Mouse (Mus musculus): ENCODE results near the gene Frmd8.
"Not testable (repeated sequence)": the region's sequence is repeated elsewhere in the genome, so short reads cannot be mapped to it uniquely, and the experiment has no call there.

Frmd8 gene

DNA sequence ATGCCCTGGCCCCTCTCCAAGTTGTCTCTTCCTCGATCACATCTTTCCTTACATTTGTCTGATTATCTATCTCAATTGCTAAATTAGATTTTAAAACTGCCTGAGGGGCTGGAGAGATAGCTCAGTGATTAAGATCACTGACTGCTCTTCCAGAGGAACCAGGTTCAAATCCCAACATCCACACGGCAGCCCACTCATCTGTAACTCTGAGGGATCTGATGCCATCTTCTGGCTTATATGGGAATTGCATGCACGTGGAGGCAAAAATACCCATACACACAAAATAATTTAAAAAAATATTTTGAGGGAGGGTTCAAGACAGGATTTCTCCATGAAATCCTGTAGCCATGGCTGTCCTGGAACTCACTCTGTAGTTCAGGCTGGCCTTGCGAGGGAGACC lies 10.8 kb upstream of the Frmd8 start:
- peak in 1 of 2 experiments; percentile 71 for DNase-seq (ENCODE audit: low spot score in 2 of 2)

DNA sequence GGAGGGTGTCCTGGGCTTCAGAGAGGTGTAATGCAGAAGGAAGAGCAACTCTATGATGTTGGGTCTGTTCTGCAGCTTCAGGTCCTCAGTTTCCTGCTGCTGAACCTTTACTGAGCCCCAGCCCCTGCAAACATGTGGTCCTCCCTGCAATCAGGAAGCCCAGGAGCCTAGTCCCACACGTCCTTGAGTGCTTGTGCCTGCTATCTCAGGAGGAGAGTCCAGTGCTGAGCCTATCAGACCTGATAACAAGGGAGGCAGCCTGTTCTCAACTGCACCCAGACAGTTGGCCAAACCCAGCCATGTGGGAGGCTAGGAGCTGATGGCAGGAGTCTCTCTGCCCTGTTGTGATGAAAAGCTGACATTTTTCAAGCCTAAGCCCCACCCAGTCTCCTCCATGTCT lies 8.9 kb upstream of the Frmd8 start:
- DNase-seq (ENCODE audit: low spot score in 2 of 2): peak in 1 of 2 experiments; percentile 58

GRCm38 (mm10) chr19:5882079-5882478 lies 7.0 kb upstream of the Frmd8 start:
- not testable (repeated sequence) for DNase-seq (ENCODE audit: low spot score in 2 of 2)

GRCm38 (mm10) chr19:5881155-5881554 lies 6.1 kb upstream of the Frmd8 start:
- no peak for DNase-seq (ENCODE audit: low spot score in 2 of 2)

GRCm38 (mm10) chr19:5879735-5880134 lies 4.7 kb upstream of the Frmd8 start:
- DNase-seq (ENCODE audit: low spot score in 2 of 2): peak in 1 of 2 experiments; percentile 57

DNA sequence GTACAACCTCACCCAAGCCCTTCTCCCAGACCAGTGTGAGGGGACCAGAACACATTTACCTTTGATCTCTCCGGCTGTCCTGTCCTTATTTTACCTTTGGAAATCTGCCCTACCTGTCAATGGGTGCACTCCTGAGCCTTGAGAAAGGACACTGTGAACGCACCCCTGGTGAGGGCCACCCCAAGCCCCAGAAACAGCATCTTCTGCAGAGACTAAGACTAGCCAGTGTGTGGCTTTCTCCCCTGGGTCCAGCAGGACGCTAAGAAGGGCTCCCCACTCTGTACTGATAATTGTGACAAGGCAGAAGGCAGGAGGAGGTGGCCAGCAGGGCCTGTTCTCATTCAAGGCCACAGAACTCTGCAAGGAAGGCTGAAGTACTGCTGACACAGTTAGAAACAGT lies 3.8 kb upstream of the Frmd8 start:
- DNase-seq (ENCODE audit: low spot score in 2 of 2): peak in 1 of 2 experiments; percentile 57

GRCm38 (mm10) chr19:5878362-5878722 lies 3.3 kb upstream of the Frmd8 start:
- DNase-seq (ENCODE audit: low spot score in 2 of 2): peak in 1 of 2 experiments; percentile 62

GRCm38 (mm10) chr19:5877618-5878361 lies 2.7 kb upstream of the Frmd8 start, which contains the start of gene Slc25a45:
Gene Slc25a45, plus strand, starts transcription at chr19:5877808.
- peak; percentile 68 to 82 for DNase-seq (ENCODE audit: low spot score in 2 of 2)

- peak in 1 of 2 experiments; percentile 61 for DNase-seq (ENCODE audit: low spot score in 2 of 2)
These were observed 594 bp downstream of the Frmd8 start for GRCm38 (mm10) chr19:5874391-5874968.

DNA sequence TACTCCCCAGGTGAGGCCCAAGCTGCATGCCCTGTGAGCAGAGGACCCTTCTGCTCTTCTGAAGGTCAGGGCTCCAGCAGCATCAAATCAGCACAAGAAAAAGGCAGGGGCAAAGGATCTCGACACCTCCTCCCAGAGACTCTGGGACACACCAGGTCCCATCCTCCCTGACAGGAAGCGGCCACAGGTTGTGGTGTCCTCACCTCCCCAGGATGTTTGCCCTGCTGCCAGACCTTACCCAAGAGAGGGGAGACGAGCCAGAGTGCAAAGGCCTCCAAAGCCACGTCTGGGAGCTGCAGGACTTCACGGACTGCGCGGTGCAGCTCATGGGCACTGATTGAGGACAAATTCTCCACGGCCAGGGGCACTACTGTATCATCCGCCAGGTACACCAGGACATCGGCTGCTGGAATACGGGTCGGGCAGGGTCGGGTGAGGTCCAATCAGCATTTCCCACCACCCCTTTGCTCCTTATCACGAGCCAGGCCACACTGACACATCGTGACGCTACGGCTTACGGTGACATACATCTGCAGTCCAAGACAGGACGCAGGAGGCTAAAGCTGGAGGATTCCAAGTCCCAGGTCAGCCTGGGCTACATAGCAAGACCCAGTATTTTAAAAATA lies 2.0 kb downstream of the Frmd8 start:
- peak in 1 of 2 experiments; percentile 61 for DNase-seq (ENCODE audit: low spot score in 2 of 2)

DNA sequence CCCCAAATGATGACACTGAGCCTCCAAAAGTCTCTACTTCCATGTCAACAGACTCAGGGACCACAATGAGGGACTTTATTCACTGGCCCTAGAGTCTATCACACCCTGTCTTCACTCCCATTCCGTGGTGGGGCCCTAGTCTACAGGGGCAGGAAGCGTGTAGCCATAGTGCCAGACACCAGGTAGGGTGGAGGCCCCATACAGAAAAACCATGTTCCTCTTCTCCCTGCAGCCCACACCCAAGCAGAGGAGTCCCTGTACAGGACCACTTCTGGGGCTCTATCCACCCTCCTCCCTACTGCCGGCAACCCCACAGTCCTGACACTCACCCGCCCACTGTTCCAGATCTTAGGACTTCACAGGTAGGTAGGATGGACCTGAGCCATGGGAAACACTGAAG lies 2.5 kb downstream of the Frmd8 start:
- DNase-seq (ENCODE audit: low spot score in 2 of 2): peak in 1 of 2 experiments; percentile 58

DNA sequence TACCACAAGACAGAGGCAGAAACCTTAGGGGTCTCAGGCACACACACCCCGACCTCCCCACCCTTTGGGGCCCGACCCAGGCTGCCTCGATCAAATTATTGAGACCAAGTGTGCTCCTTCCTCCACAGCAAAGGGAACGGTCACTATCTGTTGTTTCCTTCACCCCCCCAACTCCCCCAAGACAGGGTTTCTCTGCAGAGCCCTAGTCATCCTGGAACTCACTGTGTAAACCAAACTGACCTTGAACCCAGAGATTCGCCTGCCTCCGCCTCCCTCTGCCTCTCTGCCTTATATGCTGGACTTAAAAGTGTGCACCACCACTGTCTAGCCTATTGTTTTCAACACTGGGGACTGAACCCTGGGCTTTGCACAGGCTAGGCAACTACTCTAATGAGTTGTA lies 3.4 kb downstream of the Frmd8 start:
- peak in 1 of 2 experiments; percentile 58 for DNase-seq (ENCODE audit: low spot score in 2 of 2)

- peak in 1 of 2 experiments; percentile 62 for DNase-seq (ENCODE audit: low spot score in 2 of 2)
These were observed 3.8 kb downstream of the Frmd8 start for GRCm38 (mm10) chr19:5871273-5871672.

GRCm38 (mm10) chr19:5868096-5868495 lies 7.0 kb downstream of the Frmd8 start:
- DNase-seq (ENCODE audit: low spot score in 2 of 2): no peak

GRCm38 (mm10) chr19:5864710-5865398 lies 10.2 kb downstream of the Frmd8 start:
- peak in 1 of 2 experiments; percentile 62 for DNase-seq (ENCODE audit: low spot score in 2 of 2)

- no peak for DNase-seq (ENCODE audit: low spot score in 2 of 2)
These were observed 11.3 kb downstream of the Frmd8 start for GRCm38 (mm10) chr19:5863776-5864175.

DNA sequence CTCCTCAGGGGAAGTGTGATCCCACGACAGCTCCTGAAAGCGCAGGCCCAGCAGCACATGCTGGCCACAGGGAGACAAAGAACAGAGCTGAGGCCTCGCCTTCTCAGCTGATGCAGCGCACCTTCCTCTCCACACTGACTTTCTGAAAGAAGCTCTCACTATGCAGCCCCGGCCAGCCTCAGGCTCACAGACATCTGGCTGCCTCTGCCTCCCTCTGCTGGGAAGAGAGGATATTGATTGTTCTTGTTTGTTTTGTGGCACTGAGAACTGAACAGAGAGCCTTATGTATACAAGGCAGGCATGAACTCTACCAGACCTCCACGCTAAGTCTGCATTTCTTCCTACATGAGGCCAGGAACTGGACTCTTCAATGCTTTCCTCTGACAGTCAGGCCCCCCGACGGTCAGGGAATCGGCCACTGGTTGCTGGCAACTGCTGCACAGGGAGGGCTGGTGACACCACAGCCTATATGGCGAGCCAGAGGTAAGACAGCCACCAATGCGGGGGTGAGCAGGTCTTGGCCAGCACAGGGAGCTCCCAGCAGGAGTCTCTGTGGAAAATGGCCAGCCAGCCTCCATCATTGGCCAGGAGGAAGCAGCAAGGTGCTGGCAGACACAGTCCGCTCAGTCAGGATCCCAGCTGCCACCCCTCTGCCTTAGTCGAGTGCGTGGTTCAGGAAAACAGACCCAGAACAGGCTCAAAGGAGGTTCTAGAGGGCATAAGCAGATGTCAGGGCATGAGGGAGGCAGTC lies 12.6 kb downstream of the Frmd8 start:
- DNase-seq (ENCODE audit: low spot score in 2 of 2): no peak

- no peak for DNase-seq (ENCODE audit: low spot score in 2 of 2)
These were observed 18.5 kb downstream of the Frmd8 start for GRCm38 (mm10) chr19:5856604-5857003.

- DNase-seq (ENCODE audit: low spot score in 2 of 2): no peak
These were observed 22.9 kb downstream of the Frmd8 start for GRCm38 (mm10) chr19:5852035-5852722.

DNA sequence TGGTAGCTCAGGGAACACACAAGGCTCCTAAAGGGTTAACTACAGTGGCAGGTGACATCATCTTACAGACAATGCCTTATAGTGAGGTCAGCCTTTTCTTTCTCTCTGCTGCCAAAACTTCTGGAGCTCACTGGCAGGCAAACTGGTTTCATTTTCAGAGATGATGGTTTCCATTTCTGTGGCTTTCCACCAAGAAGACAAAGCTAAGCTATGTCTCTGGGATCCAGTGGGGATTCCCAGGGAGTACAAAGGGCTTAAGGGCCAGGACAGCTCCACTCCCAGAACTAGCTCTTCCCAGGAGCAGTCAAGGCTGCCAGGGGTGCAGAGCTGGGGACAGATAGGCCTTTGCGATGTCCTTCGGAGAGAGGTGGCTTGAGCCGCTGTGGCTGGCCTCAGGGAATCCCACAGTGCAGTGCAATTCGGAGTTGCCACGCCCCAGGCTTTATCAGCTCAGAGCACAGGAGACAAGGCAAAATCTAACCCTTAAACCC lies 23.5 kb downstream of the Frmd8 start:
- no peak for DNase-seq (ENCODE audit: low spot score in 2 of 2)

DNA sequence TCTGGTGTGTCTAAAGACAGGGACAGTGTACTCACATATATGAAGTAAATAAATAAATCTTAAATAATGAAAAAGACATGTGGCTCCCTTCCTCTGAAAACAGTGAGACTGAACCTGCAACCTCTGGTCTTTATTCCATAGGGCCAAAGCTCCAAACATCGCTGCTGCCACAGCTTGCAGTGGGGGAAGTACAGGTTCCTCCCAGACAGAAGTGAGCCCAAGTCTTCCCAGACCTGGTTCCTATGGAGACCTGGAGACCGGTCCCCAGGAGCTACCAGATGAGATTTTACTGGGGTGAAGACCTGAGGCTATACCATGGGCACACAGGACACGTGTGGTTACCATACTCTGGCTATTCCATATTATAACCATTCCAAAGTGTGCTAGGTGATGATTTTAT lies 24.2 kb downstream of the Frmd8 start:
- no peak for DNase-seq (ENCODE audit: low spot score in 2 of 2)

Data from spleen, postnatal 4 days (tissue).